Mouse (Mus musculus) heart, adult 10 weeks (tissue): Measurements from ENCODE around the gene Gm10647. TPM values are rescaled to one million over a fixed set of nuclear protein-coding genes. Genes with fewer than 3 reads are reported as not detected.

Experiments
- polyA plus RNA-seq: library from polyadenylated mRNA; stranded (reverse); fragments of 350-450 nt; fragmentation: Illumina TruSeq; extraction: RNeasy Lipid Tissue Mini Kit (QIAGEN cat#74804); gene quantifications from one replicate; pipeline ENCODE4 v1.2.3, GENCODE M21; 2014; ENCODE audit warnings: low read depth, low replicate concordance

Gene Gm10647
- polyA plus RNA-seq, result not detected

DNA sequence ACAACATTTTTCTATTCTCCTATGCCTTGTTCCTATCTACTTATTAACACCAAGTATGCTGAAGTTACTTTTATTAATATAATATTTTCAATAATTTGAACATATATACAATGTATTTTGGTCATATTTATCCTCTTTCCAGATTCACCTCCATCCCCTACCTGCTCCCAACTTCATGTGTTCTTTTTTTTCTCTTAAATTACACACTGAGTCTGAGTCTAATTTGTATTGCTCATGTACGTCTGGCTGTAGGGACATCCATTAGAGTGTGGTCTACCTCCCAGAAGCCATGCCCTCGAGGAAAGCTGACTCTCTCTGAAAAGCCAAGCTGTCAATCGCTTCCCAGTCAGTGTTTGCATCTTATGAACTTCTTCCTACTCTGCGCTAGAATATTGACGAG is at the start of gene Gm10647:
Gm10647 (plus strand) TSS at position 301 of the 400 bp plus-strand sequence.

GRCm38 (mm10) chr9:66795464-66796324 is 1.1 kb upstream of the Gm10647 start, which contains the start of gene Aph1b:
Gene Aph1b (minus strand): TSS chr9:66795490.

DNA sequence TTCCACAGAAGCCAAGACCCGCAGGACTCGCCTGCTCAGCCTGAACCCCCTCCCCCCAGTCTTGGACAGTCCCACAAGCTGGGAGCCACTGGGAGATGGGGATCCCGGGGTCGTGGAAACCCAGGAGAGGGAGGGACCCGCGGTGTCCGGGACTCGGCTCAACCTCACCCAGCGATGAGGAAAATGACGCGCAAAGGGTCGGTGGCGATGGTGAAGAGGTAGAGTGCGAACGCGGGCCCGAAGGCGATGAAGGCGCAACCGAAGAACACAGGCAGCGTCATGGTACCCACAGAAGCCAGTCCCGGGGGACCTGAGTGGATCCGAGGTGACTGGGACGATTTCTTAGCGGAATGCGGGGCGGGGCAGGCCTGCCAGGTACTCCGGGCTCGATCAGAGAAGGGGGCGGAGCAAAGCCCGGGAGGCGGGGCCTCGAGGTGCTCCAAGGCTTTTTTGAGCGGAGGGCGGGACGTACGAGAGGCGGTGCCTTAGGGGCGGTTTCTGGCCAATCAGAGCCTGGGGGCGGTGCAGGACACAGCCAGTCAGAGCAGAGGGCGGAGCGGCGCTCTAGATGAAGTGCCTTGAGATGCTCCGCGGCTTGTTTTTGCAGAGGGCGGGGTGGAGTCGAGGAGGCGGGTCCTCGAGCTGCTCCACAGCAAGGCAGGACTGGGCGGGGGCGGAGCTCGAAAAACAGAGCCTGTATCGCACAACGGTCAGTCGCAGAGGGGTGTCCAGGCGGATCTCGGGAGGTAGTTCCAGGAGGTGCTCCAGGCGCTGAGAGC is 37.7 kb downstream of the Gm10647 start, which contains the start of gene Aph1c:
Aph1c (minus strand) TSS at position 409 of the 779 bp plus-strand sequence.

Other genes with a start within 250 kb of the Gm10647 start
- gene Usp3, start 203.9 kb upstream of the Gm10647 start, polyA plus RNA-seq, result 16.9 TPM
- not detected for gene Car12, start 83.4 kb upstream of the Gm10647 start, polyA plus RNA-seq
- 6.4 TPM for gene Aph1b, start 1.5 kb upstream of the Gm10647 start, polyA plus RNA-seq
- 2.3 TPM for gene Aph1c, start 37.7 kb downstream of the Gm10647 start, polyA plus RNA-seq
- 8.2 TPM for gene Rab8b, start 122.6 kb downstream of the Gm10647 start, polyA plus RNA-seq
- 180 TPM for gene Rps27l, start 149.0 kb downstream of the Gm10647 start, polyA plus RNA-seq
- gene Lactb, start 178.4 kb downstream of the Gm10647 start, polyA plus RNA-seq, result 19.7 TPM